Mouse (Mus musculus) limb, embryonic 13.5 days (tissue): ENCODE data around the gene Tulp3. TPM values are rescaled to one million over a fixed set of nuclear protein-coding genes. Genes with fewer than 3 reads are reported as not detected.
"Not testable (repeated sequence)": the region's sequence is repeated elsewhere in the genome, so short reads cannot be mapped to it uniquely, and the experiment has no call there.

ENCODE experiments used
- ATAC-seq: fragments of 200-750 bp; cut with Nextera tagmentation; 2 replicates; pipeline ENCODE4 v1.8.0; 2017; ENCODE audit warnings: low read depth, moderate number of reproducible peaks, moderate TSS enrichment; ENCODE audit not compliant: low FRiP score
- H3K27ac ChIP-seq: fragments of 300-500 bp; sonication (generic); 2 replicates; pipeline ENCODE4 v1.5.1; 2015; ENCODE audit warnings: inconsistent platforms, mild to moderate bottlenecking, moderate library complexity
- H3K27me3 ChIP-seq: fragments of 300-500 bp; sonication (generic); 2 replicates; pipeline ENCODE4 v1.6.1; 2015; ENCODE audit warnings: mild to moderate bottlenecking, inconsistent platforms
- H3K36me3 ChIP-seq: fragments of 300-500 bp; sonication (generic); 2 replicates; pipeline ENCODE4 v1.6.1; 2015; ENCODE audit warnings: inconsistent platforms, mild to moderate bottlenecking, moderate library complexity
- H3K4me1 ChIP-seq: fragments of 300-500 bp; sonication (generic); 2 replicates; pipeline ENCODE4 v1.6.1; 2015; ENCODE audit warnings: inconsistent platforms
- H3K4me2 ChIP-seq: fragments of 300-500 bp; sonication (generic); replicated peaks from 2 replicates; pipeline ENCODE4 v1.6.1; 2015; ENCODE audit warnings: inconsistent platforms, mild to moderate bottlenecking, moderate library complexity
- H3K4me3 ChIP-seq: fragments of 300-500 bp; sonication (generic); 2 replicates; pipeline ENCODE4 v1.5.1; 2015; ENCODE audit warnings: moderate library complexity, mild to moderate bottlenecking, inconsistent platforms
- H3K9ac ChIP-seq: fragments of 300-500 bp; sonication (generic); 2 replicates; pipeline ENCODE4 v1.6.1; 2015; ENCODE audit warnings: mild to moderate bottlenecking, inconsistent platforms
- H3K9me3 ChIP-seq: fragments of 300-500 bp; sonication (generic); 2 replicates; pipeline ENCODE4 v1.6.1; 2016; ENCODE audit warnings: inconsistent platforms
- WGBS: fragments of 180-500 bp; shearing (Covaris S2); methylation state at CpG from one replicate; pipeline ENCODE4 v1.1.7; 2015; 5-methylcytosine and 5-hydroxymethylcytosine counted together
- polyA plus RNA-seq: library from polyadenylated mRNA; unstranded; fragments of >200 nt; fragmentation: Nextera tagmentation; extraction: Ambion mirVana; gene quantifications from 2 replicates; pipeline ENCODE4 v1.2.1, GENCODE M21; 2015

The Tulp3 gene
- 24.0 and 26.3 TPM in 2 replicates for polyA plus RNA-seq

DNA sequence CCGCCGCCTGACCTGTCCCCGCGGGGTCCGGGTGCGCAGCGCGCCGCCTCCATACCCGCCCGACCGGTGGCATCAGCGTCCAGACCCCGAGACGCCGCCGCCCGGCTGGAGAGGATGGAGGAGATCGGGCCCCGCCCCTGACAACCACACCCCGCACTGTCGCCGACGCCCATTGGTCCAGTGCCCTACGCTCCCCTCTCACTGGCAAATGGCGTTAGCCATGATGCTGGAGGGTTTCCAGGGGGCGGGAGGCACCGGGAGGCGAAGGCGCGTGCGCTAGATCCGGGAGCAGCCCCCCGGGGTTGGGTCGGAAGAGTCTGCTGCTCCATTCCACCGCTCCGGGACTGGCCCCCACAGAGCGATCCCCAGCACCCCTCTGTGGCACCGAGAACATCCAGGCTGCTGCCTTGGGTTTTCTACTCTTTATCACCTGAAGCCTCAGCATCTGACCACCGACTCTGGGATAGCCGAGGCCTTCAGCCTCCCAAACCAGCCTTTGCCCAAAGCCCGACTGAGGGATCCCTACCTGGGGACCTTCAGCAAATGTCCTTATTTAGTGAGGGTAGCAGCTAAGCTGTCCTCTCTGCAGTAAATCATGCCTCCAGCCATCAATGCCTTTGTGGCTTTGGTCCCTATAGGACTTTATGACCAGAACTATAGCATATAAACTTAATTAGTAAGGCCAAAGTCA lies at the start of gene Tulp3:
Gene Tulp3, minus strand, starts transcription at position 126 of the 691 bp plus-strand sequence.
- peaks cover 24% of the 10 kb centered on the region for H3K4me1 ChIP-seq
- H3K4me3 ChIP-seq: peak within 1 kb of the TSS; percentile 82
- no peaks in the 10 kb centered on the region for H3K27me3 ChIP-seq
- WGBS: under 1% methylated on average over 41 of the region's 42 CpGs
- peak; percentile 99 for ATAC-seq
- peaks cover 32% of the 10 kb centered on the region for H3K36me3 ChIP-seq
- H3K9me3 ChIP-seq: no peaks in the 10 kb centered on the region
- H3K27ac ChIP-seq: peak within 1 kb of the TSS; percentile 71
- H3K4me2 ChIP-seq: peak within 1 kb of the TSS; percentile 80
- peak within 1 kb of the TSS; percentile 75 for H3K9ac ChIP-seq

DNA sequence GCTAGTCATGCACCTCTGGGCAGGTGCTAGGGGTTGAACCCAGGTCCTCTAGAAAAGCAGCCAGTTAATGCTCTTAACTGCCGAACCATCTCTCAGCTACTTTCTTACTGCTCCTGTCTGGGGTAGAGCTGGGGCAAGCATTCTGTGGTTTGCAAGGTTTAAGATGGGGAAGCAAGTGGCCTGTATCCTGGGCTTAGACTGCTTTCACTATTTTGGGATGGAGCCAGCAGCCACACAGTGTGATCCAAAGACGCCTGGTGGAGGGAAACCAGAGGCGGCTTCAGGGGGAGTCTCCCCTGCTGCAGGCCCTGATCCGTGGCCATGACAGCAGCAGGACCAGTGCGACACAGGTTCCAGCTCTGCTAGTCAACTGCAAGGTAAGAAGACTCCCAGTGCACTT lies 49.1 kb upstream of the Tulp3 start:
- Histone ChIP-seq H3K4me2 (no peak overlapping the region), H3K4me1 (peaks cover 13% of the 10 kb centered on the region), H3K27ac (0 out of 2 replicates have a peak overlapping the region, but pooled peaks have one; percentile 52), H3K27me3 (no peaks in the 10 kb centered on the region), H3K36me3 (peaks cover 39% of the 10 kb centered on the region), H3K9ac (peak overlapping the region; percentile 39; the same call in 1 of the 2 replicates), H3K4me3 (no peak overlapping the region), H3K9me3 (no peaks in the 10 kb centered on the region)
- WGBS: 53% methylated on average over 5 of the region's 5 CpGs
- 0 out of 2 replicates have a peak, but pooled peaks have one; percentile 10 for ATAC-seq

DNA sequence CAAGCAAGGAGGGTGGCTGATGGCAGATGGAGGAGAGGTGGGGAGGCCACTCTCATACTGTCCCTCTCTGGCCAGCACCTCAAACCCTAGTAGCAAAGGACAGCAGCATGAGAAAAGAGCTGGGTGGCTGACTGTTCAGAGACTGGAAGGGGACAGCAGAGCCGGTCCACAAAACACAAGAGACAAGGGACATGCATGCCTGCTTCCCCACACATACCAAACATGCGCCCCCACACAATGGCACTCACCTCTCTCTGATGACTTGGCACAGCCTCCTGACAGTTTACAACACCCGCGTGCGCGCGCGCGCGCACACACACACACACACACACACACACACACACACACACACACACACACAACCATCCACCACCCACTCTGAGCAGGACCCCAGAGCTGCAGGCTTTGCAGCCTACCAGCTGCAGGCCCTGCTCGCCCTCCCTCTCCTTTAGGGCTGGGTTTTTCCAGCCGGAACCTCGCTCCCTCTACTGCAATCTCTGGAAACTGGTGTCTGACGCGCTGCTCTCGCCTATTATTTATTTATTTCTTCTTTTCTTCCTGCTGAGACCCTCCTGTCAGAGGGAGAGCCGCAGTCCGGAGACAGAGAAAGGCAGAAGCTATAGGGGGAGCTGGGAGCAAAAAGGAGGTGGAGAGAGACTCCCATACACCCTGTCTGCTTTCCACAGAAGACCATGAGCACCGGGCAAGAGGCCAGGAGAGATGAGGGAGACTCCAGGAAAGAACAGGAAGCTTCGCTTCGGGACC lies 44.0 kb upstream of the Tulp3 start:
- no peaks in the 10 kb centered on the region for H3K9me3 ChIP-seq
- H3K9ac ChIP-seq: peak overlapping the region; percentile 55
- H3K4me1 ChIP-seq: peaks cover 17% of the 10 kb centered on the region
- ATAC-seq: peak; percentile 86
- no peaks in the 10 kb centered on the region for H3K36me3 ChIP-seq
- H3K4me2 ChIP-seq: peak overlapping the region; percentile 58
- peak overlapping the region; percentile 44; the same call in 1 of the 2 replicates for H3K27ac ChIP-seq
- H3K4me3 ChIP-seq: peak overlapping the region; percentile 32
- 26% methylated on average over 13 of the region's 21 CpGs for WGBS
- no peaks in the 10 kb centered on the region for H3K27me3 ChIP-seq

DNA sequence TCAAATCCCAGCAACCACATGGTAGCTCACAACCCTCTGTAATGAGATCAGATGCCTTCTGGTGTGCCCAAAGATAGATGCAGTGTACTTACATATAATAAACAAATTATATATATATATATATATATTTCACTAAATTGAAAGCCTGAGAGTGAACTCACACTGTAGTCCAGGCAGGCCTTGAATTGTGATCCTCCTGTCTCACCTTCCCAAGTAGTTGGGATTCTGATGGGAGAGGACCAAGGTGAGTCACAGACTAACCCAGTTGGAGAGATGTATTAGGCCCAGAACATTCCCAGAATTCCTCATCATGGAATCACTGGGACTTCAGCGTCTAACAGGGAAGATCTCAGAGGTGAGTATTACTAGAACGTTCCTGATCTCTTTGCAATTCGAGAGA lies 43.3 kb upstream of the Tulp3 start, which contains the start of gene Nrip2:
Gene Nrip2, plus strand, starts transcription at position 301 of the 400 bp plus-strand sequence.
- Histone ChIP-seq H3K4me1 (peaks cover 15% of the 10 kb centered on the region), H3K9ac (peak within 1 kb of the TSS; percentile 55), H3K27me3 (no peaks in the 10 kb centered on the region), H3K4me2 (peak within 1 kb of the TSS; percentile 58), H3K36me3 (no peaks in the 10 kb centered on the region), H3K4me3 (peak within 1 kb of the TSS; percentile 32), H3K9me3 (no peaks in the 10 kb centered on the region), H3K27ac (peak within 1 kb of the TSS; percentile 44; the same call in 1 of the 2 replicates)
- WGBS: 79% methylated on average over 3 of the region's 3 CpGs
- ATAC-seq: no peak

DNA sequence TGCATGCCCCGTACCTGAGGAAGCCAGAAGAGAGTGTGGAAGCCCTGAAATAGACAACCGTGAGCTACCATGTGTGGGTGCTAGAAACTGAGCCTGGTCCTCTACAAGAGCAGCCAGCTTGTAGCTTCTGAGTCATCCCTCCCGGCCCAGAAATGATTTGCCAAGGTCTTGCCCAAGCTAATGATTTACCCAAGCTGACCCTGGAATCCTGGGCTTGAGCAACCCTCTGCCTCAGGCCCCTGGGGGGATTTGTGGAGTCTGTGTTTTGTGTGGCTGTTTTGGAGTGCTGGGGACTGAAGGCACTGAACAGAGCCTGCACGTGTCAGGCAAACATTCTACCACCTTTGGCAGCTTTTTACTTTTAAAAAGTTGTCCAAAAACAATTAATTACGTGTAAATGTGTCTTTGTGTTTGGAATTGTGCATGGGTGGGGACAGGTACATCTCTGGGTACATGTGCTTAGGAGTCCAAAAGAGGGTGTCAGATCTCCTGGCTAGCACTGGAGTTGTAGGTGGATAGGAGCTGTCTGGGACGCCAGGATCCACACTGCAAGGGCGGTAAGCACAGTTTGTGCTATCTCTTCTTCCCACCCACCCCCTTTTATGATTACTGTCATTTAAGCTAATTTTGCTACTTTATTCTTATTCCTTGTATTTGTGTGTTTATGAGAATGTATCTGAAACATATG lies 42.1 kb upstream of the Tulp3 start:
- no peak for ATAC-seq
- Histone ChIP-seq H3K4me1 (peaks cover 15% of the 10 kb centered on the region), H3K27me3 (no peaks in the 10 kb centered on the region), H3K4me2 (no peak overlapping the region), H3K4me3 (no peak overlapping the region), H3K36me3 (no peaks in the 10 kb centered on the region), H3K27ac (no peak overlapping the region), H3K9me3 (no peaks in the 10 kb centered on the region), H3K9ac (no peak overlapping the region)
- WGBS: 80% methylated on average over 7 of the region's 7 CpGs

GRCm38 (mm10) chr6:128390683-128391082 lies 35.0 kb upstream of the Tulp3 start:
- Histone ChIP-seq H3K4me3 (no peak overlapping the region), H3K4me1 (no peaks in the 10 kb centered on the region), H3K27ac (no peak overlapping the region), H3K4me2 (no peak overlapping the region), H3K27me3 (no peaks in the 10 kb centered on the region), H3K9ac (no peak overlapping the region), H3K36me3 (no peaks in the 10 kb centered on the region), H3K9me3 (no peaks in the 10 kb centered on the region)
- WGBS: 25% methylated on average over 1 of the region's 1 CpGs
- no peak for ATAC-seq

DNA sequence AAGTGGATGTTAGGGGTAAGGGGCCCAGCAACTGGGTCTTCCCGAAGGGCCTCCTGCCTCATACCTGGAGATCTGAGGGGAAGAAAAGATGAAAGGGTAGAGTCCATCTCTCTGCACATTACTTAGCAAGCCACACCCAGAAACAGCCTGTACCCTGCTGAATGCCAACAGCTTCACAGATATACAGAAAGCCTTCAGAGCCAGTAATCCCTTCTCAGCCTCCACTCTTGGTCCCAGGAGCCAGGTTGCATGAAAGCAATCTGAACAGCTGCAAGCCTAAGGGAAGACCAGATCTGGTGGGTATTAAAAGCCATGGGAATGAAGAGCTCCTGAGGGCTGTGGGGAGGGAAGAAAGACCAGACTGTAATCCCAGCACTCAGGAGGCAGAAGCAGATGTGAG lies 33.5 kb upstream of the Tulp3 start:
- no peak overlapping the region for H3K27ac ChIP-seq
- H3K36me3 ChIP-seq: no peaks in the 10 kb centered on the region
- 0 out of 2 replicates have a peak, but pooled peaks have one; percentile 21 for ATAC-seq
- WGBS: 88% methylated on average over 1 of the region's 1 CpGs
- H3K9me3 ChIP-seq: no peaks in the 10 kb centered on the region
- H3K27me3 ChIP-seq: no peaks in the 10 kb centered on the region
- no peak overlapping the region for H3K9ac ChIP-seq
- H3K4me1 ChIP-seq: no peaks in the 10 kb centered on the region
- H3K4me2 ChIP-seq: no peak overlapping the region
- H3K4me3 ChIP-seq: no peak overlapping the region

GRCm38 (mm10) chr6:128385026-128385425 lies 29.4 kb upstream of the Tulp3 start:
- WGBS: 70% methylated on average over 1 of the region's 1 CpGs
- Histone ChIP-seq H3K4me2 (no peak overlapping the region), H3K4me1 (no peaks in the 10 kb centered on the region), H3K36me3 (no peaks in the 10 kb centered on the region), H3K4me3 (no peak overlapping the region), H3K27me3 (no peaks in the 10 kb centered on the region), H3K9ac (no peak overlapping the region), H3K9me3 (no peaks in the 10 kb centered on the region), H3K27ac (no peak overlapping the region)
- ATAC-seq: no peak

DNA sequence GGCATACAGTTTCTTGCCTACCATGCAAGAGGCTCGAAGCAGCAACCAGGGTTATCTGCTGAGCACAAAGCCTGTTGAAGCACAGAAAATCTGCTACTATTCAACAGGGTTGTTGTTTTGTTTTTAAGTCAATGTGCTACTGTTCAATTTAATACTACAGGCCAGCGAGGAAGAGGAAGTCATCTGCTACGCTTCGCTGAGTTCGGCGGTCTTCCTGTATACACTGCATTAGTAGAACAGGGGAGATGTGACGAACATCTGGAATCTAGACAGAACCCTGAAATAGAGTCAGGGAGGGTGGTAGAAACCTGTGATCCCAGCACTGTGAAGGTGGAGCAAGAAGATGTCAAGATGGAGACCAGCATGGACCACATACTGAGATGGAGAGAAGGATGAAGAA lies 28.1 kb upstream of the Tulp3 start:
- H3K27ac ChIP-seq: no peak overlapping the region
- no peak overlapping the region; the same call in 1 of the 2 replicates for H3K9ac ChIP-seq
- H3K9me3 ChIP-seq: no peaks in the 10 kb centered on the region
- H3K4me3 ChIP-seq: no peak overlapping the region
- no peak overlapping the region for H3K4me2 ChIP-seq
- no peaks in the 10 kb centered on the region for H3K27me3 ChIP-seq
- no peak for ATAC-seq
- no peaks in the 10 kb centered on the region for H3K4me1 ChIP-seq
- WGBS: 84% methylated on average over 7 of the region's 7 CpGs
- no peaks in the 10 kb centered on the region for H3K36me3 ChIP-seq

DNA sequence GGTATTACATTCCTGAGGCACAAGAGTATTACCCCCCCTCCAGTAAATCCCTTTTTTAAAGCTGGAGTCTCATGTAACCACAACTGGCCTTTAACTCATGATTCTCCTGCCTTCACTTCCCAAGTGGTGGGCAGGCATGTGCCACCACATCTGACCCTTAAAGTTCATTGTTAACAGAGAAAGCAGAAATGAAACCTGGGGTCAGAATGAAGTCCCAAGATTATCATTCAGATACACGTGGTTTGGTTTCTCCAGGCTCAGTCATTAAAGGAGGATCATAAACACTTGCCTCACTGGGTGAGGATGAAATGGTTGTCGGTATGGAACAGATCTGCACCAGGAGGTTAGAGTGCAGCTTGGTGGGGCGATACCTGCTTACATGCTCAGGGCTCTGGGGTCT lies 25.6 kb upstream of the Tulp3 start:
- ATAC-seq: no peak
- Histone ChIP-seq H3K4me1 (no peaks in the 10 kb centered on the region), H3K9ac (no peak overlapping the region), H3K9me3 (no peaks in the 10 kb centered on the region), H3K27me3 (no peaks in the 10 kb centered on the region), H3K4me2 (no peak overlapping the region), H3K27ac (no peak overlapping the region), H3K4me3 (no peak overlapping the region), H3K36me3 (peaks cover 10% of the 10 kb centered on the region)
- WGBS: 64% methylated on average over 3 of the region's 3 CpGs

DNA sequence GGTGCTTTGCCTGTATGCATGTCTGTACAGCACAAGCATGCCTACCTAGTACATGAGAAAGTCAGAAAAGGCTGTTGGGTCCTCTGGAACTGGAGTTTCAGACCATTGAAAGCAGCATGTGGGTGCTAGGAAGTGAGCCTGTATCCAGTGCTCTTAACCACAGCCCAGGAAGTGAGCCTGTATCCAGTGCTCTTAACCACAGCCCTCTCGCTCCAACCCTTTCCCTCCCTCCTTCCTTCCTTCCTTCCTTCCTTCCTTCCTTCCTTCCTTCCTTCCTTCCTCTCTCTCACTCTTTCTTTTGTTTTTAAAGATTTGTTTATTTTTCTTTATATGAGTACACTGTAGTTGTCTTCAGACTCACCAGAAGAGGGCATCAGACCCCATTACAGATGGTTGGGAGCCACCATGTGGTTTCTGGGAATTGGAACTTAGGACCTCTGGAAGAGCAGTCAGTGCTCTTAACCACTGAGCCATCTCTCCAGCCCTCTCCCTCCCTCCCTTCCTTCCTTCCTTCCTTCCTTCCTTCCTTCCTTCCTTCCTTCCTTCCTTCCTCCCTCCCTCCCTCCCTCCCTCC lies 25.0 kb upstream of the Tulp3 start:
- H3K4me3 ChIP-seq, ATAC-seq, H3K9me3 ChIP-seq, H3K27me3 ChIP-seq, H3K4me2 ChIP-seq, H3K4me1 ChIP-seq, H3K27ac ChIP-seq, H3K9ac ChIP-seq: not testable (repeated sequence)
- 67% methylated on average over 1 of the region's 1 CpGs for WGBS
- peaks cover 11% of the 10 kb centered on the region for H3K36me3 ChIP-seq
